Mouse (Mus musculus) erythroblast, embryonic 14.5 days (primary cell): ENCODE measurements around the gene Hist1h4f.

Experiments
- GATA1 ChIP-seq: IDR thresholded peaks from 2 replicates; pipeline ENCODE4 v1.6.1; 2012; ENCODE audit warnings: low read length, inconsistent platforms, mixed read lengths
- TAL1 ChIP-seq: IDR thresholded peaks from 3 replicates; pipeline ENCODE4 v1.6.1; 2012; ENCODE audit warnings: low read length, inconsistent platforms, mixed read lengths

- TF ChIP-seq GATA1 (no peak), TAL1 (no peak)
Observed at GRCm38 (mm10) chr13:23523976-23524375, 27.5 kb downstream of the Hist1h4f start.
